Mouse (Mus musculus) MN1 (cell line): ENCODE data around the gene Rnaseh2a.

Source experiments
- DNase-seq: peaks from one replicate; pipeline ENCODE4 v3.0.0-alpha.2; 2016; ENCODE audit warnings: low spot score

Gene Rnaseh2a

DNA sequence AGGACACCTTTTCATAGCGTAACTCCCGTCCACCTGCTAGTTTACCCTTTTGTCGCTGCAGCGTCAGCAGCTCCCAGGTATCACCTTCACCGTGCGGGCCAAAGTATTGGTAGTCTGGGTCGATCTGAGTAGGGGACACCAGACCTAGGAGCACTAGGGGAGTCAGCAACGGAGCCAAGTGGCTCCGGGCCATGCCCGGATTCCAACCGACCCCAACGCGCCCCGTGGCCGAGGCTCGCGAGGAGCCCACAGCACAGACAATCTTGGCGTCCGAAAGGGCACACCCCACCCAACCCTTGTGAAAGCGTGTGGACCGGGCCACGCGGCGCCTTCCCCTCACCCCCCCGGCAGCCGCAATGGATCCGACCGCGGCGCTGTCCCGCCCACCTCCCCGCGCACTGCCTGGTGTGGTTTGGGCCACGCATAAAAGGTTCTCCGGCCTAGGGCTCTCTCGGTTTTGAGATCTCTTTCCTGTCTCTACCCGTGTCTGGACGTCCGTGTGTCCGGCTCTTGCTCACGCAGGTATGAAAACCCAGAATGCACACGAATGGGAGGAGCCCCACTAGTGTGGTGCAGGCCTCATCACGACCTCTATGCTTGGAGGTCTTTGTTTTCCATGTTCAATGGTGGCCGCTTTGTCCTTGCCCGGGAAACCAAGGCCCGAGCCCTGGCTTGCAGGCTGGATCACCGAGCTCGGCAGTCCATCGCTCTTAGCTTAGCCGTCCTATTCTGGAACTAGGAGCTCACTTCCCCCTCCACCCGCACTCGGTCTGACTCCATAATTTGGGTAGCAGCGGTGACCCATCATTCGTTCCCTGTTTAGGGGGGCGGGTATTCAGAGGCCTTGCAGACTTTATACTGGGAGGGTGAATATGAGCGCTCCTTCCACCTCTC, at the start of gene Rnaseh2a, which contains the start of the genes Gm49661 and Prdx2:
Gene Rnaseh2a, minus strand, starts transcription at position 527 of the 894 bp plus-strand sequence.
Gene Gm49661, minus strand, starts transcription at position 193 of the 894 bp plus-strand sequence.
Gene Prdx2, plus strand, starts transcription at position 347 of the 894 bp plus-strand sequence.
- DNase-seq: peak; percentile 83

DNA sequence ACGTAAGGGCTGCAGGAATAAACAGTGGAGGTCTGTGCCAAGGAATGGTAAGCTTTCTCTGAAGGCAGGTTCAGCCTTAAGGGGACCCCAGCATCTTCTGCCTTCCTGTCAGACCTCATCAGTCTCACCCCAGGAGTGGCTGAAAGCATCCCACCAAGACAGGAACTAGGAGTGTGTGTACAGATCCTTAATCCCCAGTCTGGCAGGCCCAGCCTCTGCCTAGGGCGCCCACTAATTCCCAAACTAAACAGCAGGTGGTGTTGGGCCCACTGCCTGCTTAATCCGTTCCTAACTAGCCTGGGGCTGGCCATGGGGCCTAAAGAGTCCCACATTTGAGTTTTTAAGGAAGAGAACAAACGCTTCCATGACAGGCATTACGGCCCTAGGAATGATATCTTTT, 47.6 kb upstream of the Rnaseh2a start:
- DNase-seq: no peak

DNA sequence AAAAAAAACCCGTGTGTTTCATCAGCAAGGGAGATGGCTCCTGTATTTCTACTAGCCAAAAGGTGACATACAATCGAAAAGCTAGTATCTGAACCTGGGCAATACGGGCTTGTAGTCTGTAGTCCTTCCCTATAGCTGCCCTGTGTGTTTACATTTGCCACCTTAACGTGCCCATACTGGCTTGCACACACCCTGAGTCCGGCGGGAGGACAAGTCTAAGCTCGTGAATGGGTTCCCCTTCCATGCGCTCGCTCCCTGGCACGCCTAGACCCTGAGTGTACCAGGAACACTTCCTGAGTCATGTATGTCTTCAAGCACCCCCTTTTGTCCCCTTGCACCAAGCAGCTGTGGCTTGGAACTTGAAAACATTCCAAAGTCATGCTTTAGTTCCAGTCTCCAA, 47.2 kb upstream of the Rnaseh2a start:
- no peak for DNase-seq

DNA sequence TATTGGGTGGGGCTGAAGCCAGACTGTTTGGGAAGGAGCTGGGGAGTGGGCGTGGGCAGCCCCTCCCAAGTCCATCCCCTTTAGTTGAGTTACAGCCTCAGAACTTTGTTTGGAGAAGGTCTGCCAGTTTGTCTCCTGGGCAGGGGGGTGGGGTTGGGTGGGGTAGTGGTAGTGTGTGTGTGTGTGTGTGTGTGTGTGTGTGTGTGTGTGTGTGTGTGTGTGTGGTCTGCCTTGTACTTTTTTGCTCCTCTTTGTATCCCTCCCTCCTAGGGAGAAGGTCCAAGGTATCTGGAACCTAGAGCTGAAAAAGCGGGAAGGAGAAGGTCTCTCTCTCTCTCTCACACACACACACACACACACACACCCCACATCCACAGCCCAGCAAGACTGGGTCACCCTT, 44.9 kb upstream of the Rnaseh2a start, which contains the start of gene Best2:
Gene Best2, minus strand, starts transcription at position 101 of the 400 bp plus-strand sequence.
- no peak for DNase-seq

DNA sequence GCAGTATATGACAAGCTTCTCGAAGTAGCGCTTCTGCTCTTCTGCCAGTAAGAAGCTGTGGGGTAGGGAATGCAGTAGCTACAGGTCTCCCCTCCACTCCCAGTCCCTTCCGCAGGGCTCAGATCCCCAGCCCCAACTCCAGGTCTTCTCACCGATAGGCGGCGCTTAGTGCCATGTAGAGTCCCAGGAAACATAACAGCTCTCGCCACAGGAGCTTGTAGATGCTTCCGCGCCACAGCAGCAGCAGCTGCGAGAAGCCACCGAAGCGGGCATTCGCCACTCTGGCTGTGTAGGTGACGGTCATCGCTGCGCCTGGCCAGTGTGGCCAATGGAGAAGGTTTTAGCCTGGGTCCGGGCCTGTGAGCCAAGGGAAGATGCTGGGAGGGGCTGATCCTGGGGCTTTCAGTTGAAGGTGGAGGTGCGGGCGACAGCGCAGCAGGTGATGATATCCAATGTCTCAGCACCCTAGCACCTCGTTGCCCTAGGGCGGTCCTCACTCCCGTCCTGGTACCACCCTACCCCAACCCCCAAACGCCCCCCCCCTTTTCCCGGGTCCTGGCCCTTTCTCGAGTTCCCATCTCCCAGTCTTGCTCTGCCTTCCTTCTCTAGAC, 43.8 kb upstream of the Rnaseh2a start:
- no peak for DNase-seq

DNA sequence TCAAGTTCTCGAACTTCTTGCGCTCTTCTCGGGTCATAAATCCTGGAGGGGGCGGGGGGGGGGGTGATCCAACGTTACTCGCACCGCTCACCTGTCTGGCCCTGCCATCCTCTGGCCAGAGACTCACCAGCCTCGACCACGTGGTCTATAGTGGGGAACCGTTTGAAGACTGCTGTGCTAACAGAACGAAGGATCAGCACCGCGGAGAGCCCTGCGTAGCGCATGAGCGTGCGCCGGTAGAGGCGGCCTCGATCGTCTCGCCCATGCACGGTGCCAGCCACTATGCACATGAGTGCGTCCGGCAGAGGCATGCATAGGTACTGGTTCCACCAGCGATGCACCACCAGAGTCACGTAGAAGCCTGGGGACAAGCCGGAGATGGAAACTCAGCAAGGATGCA, 41.7 kb upstream of the Rnaseh2a start:
- DNase-seq: no peak

DNA sequence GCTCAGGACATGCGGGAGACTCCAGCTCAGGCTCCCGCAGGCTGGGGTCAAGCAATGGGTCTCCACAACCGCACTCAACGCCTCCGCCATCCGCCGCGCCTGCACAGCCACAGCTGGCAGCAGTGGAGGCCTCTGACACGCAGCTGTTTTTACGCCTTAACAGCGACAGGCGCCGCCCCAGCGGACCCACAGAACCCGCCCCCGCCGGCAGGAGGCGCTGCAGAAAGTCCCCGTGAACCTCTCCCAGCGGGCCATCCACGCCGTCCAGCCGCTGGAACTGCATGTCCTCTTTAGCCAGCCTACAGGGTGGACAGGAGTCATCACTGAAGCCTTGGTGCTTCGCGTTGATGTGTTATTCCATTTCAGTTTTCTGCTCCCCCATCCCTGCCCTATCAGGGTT, 38.1 kb upstream of the Rnaseh2a start:
- DNase-seq: no peak

DNA sequence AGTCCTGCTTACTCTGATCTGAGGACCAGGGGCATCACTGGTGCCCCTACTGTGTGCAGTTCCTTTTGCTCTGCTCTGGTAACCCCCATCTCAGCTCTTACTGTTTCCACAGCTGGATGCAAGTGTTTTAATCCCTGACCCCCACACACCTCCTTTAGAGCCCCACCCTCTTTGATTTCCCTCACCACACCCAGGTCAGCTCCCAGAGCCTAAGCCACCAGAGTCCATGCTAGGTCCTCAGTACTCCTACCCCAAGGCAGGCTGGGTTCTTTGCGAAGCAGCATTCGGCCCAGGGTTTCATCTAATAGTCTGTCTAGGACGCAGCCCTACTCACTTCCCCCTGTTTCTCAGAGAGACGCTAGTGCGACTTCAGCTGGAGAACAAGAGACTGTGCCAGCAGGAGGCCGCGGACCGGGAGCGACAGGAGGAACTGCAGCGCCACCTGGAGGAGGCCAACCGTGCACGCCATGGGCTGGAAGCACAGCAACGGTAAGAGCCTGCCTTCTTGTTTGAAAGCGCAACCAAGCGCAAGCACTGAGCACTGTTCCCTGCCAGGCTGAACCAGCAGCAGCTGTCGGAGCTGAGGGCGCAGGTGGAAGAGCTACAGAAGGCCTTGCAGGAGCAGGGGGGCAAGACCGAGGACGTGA, 28.2 kb upstream of the Rnaseh2a start:
- peak; percentile 89 for DNase-seq

DNA sequence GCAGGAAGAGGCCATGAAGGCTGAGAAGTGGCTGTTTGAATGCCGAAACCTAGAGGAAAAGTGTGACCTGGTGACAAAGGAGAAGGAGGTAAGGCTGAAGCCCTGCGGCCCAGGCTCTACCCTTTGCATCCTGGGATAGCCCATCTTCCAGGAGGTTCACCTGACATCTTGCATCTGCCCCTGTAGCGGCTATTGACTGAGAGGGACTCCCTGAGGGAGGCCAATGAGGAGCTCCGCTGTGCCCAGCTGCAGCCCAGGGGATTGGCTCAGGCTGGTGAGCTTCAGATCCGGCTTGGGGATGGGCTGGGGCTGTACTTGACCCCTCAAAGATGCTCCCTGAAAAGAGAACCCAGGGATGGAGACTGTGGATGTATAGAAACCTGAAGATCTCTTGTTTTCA, 27.4 kb upstream of the Rnaseh2a start:
- DNase-seq: no peak

DNA sequence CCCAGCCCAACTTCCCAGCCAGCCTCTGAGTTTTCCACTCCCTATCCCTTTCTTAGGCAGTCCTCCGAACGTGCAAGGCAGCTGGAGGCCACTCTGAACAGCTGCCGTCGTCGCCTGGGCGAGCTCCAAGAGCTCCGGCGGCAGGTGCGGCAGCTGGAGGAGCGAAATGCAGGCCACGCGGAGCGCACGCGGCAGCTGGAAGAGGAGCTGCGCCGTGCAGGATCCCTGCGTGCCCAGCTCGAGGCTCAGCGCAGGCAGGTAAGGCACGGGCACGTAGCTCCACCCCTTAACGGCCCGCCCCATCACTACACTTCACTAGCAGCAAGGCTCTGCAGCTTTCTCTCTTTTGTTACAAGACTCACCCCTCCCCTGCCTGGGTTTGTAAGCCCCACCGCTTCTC, 26.1 kb upstream of the Rnaseh2a start:
- no peak for DNase-seq

DNA sequence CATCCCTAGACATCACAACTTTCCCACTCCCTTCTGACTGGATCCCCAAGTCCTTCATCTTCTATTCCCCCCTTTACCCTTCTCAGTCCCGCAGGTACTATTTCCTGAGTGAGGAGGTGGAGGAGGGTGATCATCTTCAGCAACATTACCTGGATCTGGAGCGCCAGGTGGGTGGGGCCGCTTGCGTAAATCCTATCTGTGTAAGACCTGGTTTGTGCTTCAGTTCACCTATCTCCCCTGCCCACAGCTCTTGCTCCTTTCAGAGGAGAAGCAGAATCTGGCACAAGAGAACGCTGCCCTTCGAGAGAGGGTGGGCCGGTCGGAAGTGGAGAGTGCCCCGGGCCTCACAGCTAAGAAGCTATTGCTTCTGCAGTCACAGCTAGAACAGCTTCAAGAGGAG, 24.8 kb upstream of the Rnaseh2a start:
- no peak for DNase-seq

DNA sequence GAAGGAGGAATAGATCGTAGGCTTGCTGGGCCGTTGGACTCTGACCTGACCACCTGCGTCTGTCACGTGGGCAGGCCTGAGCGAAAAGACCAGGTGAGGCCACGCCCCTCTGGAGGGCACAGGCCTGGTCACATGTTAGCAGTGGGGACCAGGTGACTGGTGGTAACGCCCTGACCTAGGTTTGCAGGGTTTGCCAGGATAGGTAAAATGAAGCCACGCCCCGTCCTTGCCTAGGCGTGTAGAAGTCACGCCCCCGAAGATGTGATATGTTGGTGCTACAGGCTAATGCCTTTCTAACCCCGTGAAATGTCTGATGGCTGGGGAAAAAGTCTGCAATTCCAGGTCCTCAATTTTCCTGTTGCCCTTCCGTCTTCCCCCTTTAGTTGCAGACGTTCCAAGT, 21.3 kb upstream of the Rnaseh2a start:
- DNase-seq: peak; percentile 49

DNA sequence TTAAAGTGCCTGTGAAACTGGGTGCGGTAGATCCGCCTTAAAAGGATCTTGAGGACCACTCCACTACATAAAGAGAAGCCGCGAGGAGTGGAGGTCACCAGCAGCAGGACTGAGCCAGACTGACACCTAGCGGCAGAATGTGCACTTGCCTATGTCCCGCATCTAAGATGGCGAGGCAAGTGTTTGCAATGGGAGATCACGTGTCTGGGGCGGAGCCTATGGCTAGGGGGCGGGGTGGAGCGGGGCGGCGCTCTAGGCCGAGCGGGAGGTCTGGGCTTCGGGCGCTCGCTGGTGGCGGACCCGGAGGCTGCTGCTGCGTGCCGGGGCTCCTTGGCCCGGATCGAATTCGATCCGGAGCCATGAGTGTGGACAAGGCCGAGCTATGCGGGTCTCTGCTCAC, 20.8 kb upstream of the Rnaseh2a start, which contains the start of gene Hook2:
Gene Hook2, plus strand, starts transcription at position 255 of the 400 bp plus-strand sequence.
- peak; percentile 99 for DNase-seq

DNA sequence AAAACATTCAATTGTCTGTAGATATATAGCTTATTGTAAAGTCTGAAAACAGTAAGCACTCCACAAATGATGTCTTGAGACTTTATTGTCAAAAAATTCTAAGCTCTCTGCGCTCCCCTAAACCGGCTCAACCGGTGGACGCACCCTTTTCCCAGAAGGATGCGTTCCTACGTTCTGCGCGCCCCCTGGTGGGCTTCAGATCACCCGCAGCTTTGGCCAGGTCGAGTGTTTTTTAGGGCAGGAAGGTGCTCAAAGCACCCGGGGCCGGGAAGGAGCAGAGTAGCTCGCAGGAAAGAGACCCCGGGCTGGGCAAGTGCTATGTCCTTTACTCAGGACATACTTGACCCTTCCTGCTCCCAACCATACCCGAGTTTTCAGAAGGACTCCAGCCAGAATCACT, 20.2 kb upstream of the Rnaseh2a start:
- peak; percentile 98 for DNase-seq

DNA sequence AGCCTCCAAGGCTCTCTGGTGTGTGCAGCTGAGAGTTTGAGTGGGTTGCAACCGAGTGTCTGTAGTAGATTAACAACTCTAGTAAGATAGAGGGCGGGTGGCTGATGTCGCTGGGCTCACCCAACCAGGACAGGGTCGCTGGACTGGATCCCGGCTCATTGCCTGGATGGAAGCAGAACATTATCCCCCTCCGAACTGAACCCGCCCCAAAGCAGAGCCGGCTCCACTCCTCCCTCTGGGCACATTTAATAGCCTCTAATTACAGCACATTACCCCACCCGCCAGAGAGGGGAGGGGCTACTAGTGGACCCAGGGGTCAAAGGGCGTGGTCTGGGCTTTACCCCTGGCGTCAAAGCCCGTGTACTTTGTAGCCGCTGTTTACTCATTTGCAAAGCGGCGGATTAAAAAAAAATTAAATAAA, 19.8 kb upstream of the Rnaseh2a start:
- peak; percentile 73 for DNase-seq

DNA sequence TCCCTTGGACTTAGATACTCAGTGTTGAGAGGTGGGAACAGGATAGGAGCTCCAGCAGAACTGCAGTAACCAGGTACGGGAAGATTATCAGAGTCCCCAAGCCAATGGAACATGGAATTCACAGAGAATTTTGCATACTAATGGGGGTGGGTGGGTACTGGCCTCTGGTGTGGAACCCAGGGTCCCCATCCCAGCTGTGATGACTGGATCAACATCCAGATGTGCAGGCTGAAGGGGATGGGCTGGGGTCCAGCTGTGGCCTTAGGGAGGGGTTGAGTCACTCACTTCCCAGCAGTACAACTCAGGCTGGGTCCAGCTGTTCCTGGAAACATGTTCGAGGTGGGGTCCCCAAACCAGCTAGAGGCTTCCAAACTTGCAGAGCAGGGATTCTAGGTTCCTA, 18.3 kb upstream of the Rnaseh2a start:
- DNase-seq: no peak

DNA sequence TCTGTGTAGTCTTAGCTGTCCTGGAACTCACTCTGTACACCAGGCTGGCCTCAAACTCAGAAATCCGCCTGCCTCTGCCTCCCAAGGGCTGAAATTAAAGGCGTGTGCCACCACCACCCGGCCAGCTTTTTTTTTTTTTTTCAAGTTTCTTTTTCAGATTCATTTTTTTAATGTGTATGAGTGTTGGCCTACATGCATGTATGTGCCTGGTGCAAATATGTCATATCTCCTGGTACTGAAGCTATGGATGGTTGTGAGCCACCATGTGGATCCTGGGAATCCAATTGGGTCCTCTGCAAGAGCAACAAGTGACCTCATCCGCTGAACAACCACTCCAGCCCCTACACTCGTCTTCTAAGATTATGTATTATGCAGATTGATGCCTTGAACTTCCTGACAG, 17.8 kb upstream of the Rnaseh2a start:
- DNase-seq: no peak

DNA sequence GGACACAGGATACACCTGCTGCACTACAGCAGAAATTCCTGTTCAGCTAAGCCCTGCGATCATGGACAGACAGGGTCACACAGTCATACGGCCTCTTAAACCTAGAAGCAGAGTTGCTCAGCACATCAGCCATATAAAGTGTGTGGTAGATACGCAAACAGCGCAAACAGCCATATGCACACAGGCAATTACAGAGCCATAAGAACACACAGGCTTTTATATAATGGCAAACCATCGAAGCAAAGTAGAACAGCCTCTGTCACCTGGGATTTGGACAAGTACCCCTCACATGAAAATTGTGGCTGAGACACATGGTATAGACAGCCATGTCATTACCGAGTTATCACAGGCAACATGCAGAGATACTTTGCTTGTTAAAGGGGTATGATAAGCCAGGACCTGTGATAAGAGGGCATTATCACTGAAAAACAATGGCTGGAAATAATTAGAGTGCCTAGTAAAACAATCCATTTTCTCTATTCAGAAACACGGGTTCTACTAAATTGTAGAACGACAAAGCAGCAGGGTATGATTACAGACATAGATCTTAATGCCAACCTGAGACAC, 16.9 kb upstream of the Rnaseh2a start:
- no peak for DNase-seq

DNA sequence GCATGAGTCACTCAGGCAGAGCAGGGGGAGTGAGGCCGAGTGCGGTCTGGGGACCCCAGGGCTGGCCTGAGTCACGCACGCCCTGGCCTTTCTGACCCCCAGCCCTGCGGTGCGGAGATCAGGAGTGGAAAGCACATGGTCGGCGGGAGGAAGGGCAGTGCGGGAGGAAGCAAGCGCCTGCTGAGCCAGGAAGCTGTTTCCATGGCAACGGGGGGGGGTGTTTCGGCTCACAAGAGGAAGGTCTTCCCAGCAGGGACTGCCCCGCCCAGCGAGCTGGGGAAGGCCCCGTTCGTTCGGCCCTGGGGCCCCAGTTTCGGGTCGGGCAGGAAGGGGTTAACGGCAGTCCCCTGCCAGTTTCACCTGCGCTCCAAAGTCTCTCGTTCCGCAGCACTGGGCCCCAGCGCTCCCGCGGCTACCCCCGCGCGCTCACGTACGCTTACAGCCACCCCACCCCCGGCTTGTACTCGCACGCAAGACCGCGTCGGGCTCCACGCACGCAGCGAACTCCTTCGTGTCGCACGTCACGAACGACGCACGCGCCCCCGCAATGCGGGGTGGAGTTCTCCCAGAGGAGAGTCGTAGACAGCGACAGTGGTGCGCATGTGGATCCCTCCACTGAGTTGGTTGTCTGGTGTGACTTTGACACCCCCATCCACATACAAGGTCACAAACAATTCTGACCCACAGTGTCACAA, 16.3 kb upstream of the Rnaseh2a start:
- DNase-seq: peak; percentile 86

DNA sequence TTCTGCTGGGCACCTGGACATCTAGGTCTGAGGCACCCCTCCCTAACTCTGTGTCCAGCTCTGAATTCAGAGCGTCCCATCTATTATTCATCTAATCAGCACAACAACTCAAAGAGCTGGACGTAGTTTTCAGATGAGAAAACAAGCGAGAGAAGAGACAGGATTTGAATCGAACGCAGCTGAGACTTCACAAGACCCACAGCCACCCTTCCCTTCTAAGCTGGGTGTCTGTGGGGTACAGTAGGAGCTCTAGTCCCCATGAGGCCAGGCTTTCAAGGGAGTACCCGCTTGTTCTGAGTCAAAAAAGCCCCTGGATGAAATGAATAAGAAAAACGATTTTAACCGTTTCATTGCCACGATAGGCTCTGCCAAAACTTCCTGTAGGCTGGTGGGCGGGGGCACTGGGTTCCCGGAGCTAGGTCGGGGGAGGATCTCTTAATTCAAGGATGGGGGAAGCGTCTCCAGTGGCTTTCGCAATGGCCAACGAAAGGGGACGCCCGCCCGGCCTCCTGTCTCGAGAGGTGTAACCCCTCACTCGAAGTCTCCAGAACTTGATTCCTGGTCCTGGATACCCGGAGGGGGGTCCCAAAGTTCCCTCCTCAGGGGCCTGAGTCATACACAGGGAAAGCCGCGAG, 15.6 kb upstream of the Rnaseh2a start:
- DNase-seq: peak; percentile 47
